Mouse (Mus musculus): ENCODE measurements around the gene Rtkn2. TPM values are rescaled to one million over a fixed set of nuclear protein-coding genes. Genes with fewer than 3 reads are reported as not detected.

Rtkn2 gene
- polyA plus RNA-seq, 1 experiment, result 0.09 TPM

- no peaks in the 10 kb centered on the region for H3K4me1 ChIP-seq (ENCODE audit: control insufficient read depth, insufficient read depth, insufficient read length)
- H3K27me3 ChIP-seq (ENCODE audit: control insufficient read depth, insufficient read depth, low read length), result no peaks in the 10 kb centered on the region
- H3K27ac ChIP-seq (ENCODE audit: insufficient read depth, low read length), result no peak overlapping the region
- no peak for DNase-seq (ENCODE audit: low read depth in 1 of 2, low spot score in 2 of 2)
- no peak overlapping the region for H3K4me3 ChIP-seq (ENCODE audit: extremely low read depth, insufficient read depth, insufficient read length)
- 96% methylated on average over 4 of the region's 4 CpGs for WGBS
- H3K36me3 ChIP-seq (ENCODE audit: control insufficient read depth, insufficient read depth, low read length), result no peaks in the 10 kb centered on the region
- TF ChIP-seq POLR2A (IDR thresholded peaks at IDR 0.05; ENCODE audit: low read depth, low read length) (no peak), CTCF (IDR thresholded peaks at IDR 0.05; ENCODE audit: extremely low read depth, insufficient read depth, insufficient read length, insufficient replicate concordance) (no peak)
Measured at GRCm38 (mm10) chr10:68072626-68073025, 93.3 kb downstream of the Rtkn2 start.

GRCm38 (mm10) chr10:68074291-68074690, 94.9 kb downstream of the Rtkn2 start:
- Histone ChIP-seq H3K27ac (ENCODE audit: insufficient read depth, low read length) (no peak overlapping the region), H3K27me3 (ENCODE audit: control insufficient read depth, insufficient read depth, low read length) (no peaks in the 10 kb centered on the region), H3K4me1 (ENCODE audit: control insufficient read depth, insufficient read depth, insufficient read length) (no peaks in the 10 kb centered on the region), H3K36me3 (ENCODE audit: control insufficient read depth, insufficient read depth, low read length) (no peaks in the 10 kb centered on the region), H3K4me3 (ENCODE audit: extremely low read depth, insufficient read depth, insufficient read length) (no peak overlapping the region)
- no peak for DNase-seq (ENCODE audit: low read depth in 1 of 2, low spot score in 2 of 2)
- TF ChIP-seq POLR2A (IDR thresholded peaks at IDR 0.05; ENCODE audit: low read depth, low read length) (no peak), CTCF (IDR thresholded peaks at IDR 0.05; ENCODE audit: extremely low read depth, insufficient read depth, insufficient read length, insufficient replicate concordance) (no peak)
- WGBS, result 91% methylated on average over 12 of the region's 12 CpGs

- TF ChIP-seq CTCF (IDR thresholded peaks at IDR 0.05; ENCODE audit: extremely low read depth, insufficient read depth, insufficient read length, insufficient replicate concordance), result no peak
- TF ChIP-seq POLR2A (IDR thresholded peaks at IDR 0.05; ENCODE audit: low read depth, low read length), result no peak
- WGBS, result 33% methylated on average over 5 of the region's 5 CpGs
- no peaks in the 10 kb centered on the region for H3K27me3 ChIP-seq (ENCODE audit: control insufficient read depth, insufficient read depth, low read length)
- DNase-seq (ENCODE audit: low read depth in 1 of 2, low spot score in 2 of 2), result no peak
- H3K36me3 ChIP-seq (ENCODE audit: control insufficient read depth, insufficient read depth, low read length), result no peaks in the 10 kb centered on the region
- no peak overlapping the region for H3K27ac ChIP-seq (ENCODE audit: insufficient read depth, low read length)
- H3K4me3 ChIP-seq (ENCODE audit: extremely low read depth, insufficient read depth, insufficient read length), result no peak overlapping the region
- no peaks in the 10 kb centered on the region for H3K4me1 ChIP-seq (ENCODE audit: control insufficient read depth, insufficient read depth, insufficient read length)
Measured at GRCm38 (mm10) chr10:68075181-68075580, 95.8 kb downstream of the Rtkn2 start.

GRCm38 (mm10) chr10:68078708-68079107, 99.3 kb downstream of the Rtkn2 start:
- Histone ChIP-seq H3K36me3 (ENCODE audit: control insufficient read depth, insufficient read depth, low read length) (no peaks in the 10 kb centered on the region), H3K4me1 (ENCODE audit: control insufficient read depth, insufficient read depth, insufficient read length) (no peaks in the 10 kb centered on the region), H3K4me3 (ENCODE audit: extremely low read depth, insufficient read depth, insufficient read length) (no peak overlapping the region), H3K27me3 (ENCODE audit: control insufficient read depth, insufficient read depth, low read length) (no peaks in the 10 kb centered on the region), H3K27ac (ENCODE audit: insufficient read depth, low read length) (no peak overlapping the region)
- 96% methylated on average over 3 of the region's 3 CpGs for WGBS
- TF ChIP-seq CTCF (IDR thresholded peaks at IDR 0.05; ENCODE audit: extremely low read depth, insufficient read depth, insufficient read length, insufficient replicate concordance) (no peak), POLR2A (IDR thresholded peaks at IDR 0.05; ENCODE audit: low read depth, low read length) (no peak)
- no peak for DNase-seq (ENCODE audit: low read depth in 1 of 2, low spot score in 2 of 2)

- TF ChIP-seq POLR2A (IDR thresholded peaks at IDR 0.05; ENCODE audit: low read depth, low read length) (no peak), CTCF (IDR thresholded peaks at IDR 0.05; ENCODE audit: extremely low read depth, insufficient read depth, insufficient read length, insufficient replicate concordance) (no peak)
- Histone ChIP-seq H3K27me3 (ENCODE audit: control insufficient read depth, insufficient read depth, low read length) (no peaks in the 10 kb centered on the region), H3K27ac (ENCODE audit: insufficient read depth, low read length) (no peak overlapping the region), H3K36me3 (ENCODE audit: control insufficient read depth, insufficient read depth, low read length) (no peaks in the 10 kb centered on the region), H3K4me1 (ENCODE audit: control insufficient read depth, insufficient read depth, insufficient read length) (no peaks in the 10 kb centered on the region), H3K4me3 (ENCODE audit: extremely low read depth, insufficient read depth, insufficient read length) (no peak overlapping the region)
- 67% methylated on average over 10 of the region's 10 CpGs for WGBS
- DNase-seq (ENCODE audit: low read depth in 1 of 2, low spot score in 2 of 2), result no peak
Measured at GRCm38 (mm10) chr10:68079910-68080670, 100.7 kb downstream of the Rtkn2 start.

- no peak overlapping the region for H3K27ac ChIP-seq (ENCODE audit: insufficient read depth, low read length)
- DNase-seq (ENCODE audit: low read depth in 1 of 2, low spot score in 2 of 2), result no peak
- no peak overlapping the region for H3K4me3 ChIP-seq (ENCODE audit: extremely low read depth, insufficient read depth, insufficient read length)
- TF ChIP-seq POLR2A (IDR thresholded peaks at IDR 0.05; ENCODE audit: low read depth, low read length), result no peak
- TF ChIP-seq CTCF (IDR thresholded peaks at IDR 0.05; ENCODE audit: extremely low read depth, insufficient read depth, insufficient read length, insufficient replicate concordance), result no peak
- no peaks in the 10 kb centered on the region for H3K27me3 ChIP-seq (ENCODE audit: control insufficient read depth, insufficient read depth, low read length)
- H3K36me3 ChIP-seq (ENCODE audit: control insufficient read depth, insufficient read depth, low read length), result no peaks in the 10 kb centered on the region
- H3K4me1 ChIP-seq (ENCODE audit: control insufficient read depth, insufficient read depth, insufficient read length), result no peaks in the 10 kb centered on the region
- 30% methylated on average over 6 of the region's 6 CpGs for WGBS
Measured at GRCm38 (mm10) chr10:68081712-68082111, 102.3 kb downstream of the Rtkn2 start.

- no peaks in the 10 kb centered on the region for H3K4me1 ChIP-seq (ENCODE audit: control insufficient read depth, insufficient read depth, insufficient read length)
- no peaks in the 10 kb centered on the region for H3K36me3 ChIP-seq (ENCODE audit: control insufficient read depth, insufficient read depth, low read length)
- no peaks in the 10 kb centered on the region for H3K27me3 ChIP-seq (ENCODE audit: control insufficient read depth, insufficient read depth, low read length)
- TF ChIP-seq CTCF (IDR thresholded peaks at IDR 0.05; ENCODE audit: extremely low read depth, insufficient read depth, insufficient read length, insufficient replicate concordance) (no peak), POLR2A (IDR thresholded peaks at IDR 0.05; ENCODE audit: low read depth, low read length) (no peak)
- WGBS, result 45% methylated on average over 4 of the region's 4 CpGs
- H3K4me3 ChIP-seq (ENCODE audit: extremely low read depth, insufficient read depth, insufficient read length), result no peak overlapping the region
- DNase-seq (ENCODE audit: low read depth in 1 of 2, low spot score in 2 of 2), result no peak
- H3K27ac ChIP-seq (ENCODE audit: insufficient read depth, low read length), result no peak overlapping the region
Measured at GRCm38 (mm10) chr10:68085574-68085973, 106.2 kb downstream of the Rtkn2 start.

Measured in spleen, adult 2 months (tissue).